Mouse (Mus musculus) kidney, adult 2 months (tissue): ENCODE data around the gene Lyzl4.

Experiments used
- CTCF ChIP-seq: fragments of 200-500 bp; conservative IDR thresholded peaks from 2 replicates; pipeline ENCODE4 v1.5.1; 2011; ENCODE audit warnings: low read depth, mild to moderate bottlenecking, control low read depth, low read length, moderate library complexity, mixed read lengths; ENCODE audit not compliant: insufficient read depth, insufficient read length
- POLR2A ChIP-seq: fragments of 200-500 bp; IDR thresholded peaks from one replicate; pipeline ENCODE4 v1.6.1; 2011; ENCODE audit warnings: low read depth, low read length, control low read depth

- TF ChIP-seq CTCF (peak; percentile 68), POLR2A (no peak)
Measured at GRCm38 (mm10) chr9:121679549-121679948, 37.7 kb upstream of the Lyzl4 start.
